Mouse (Mus musculus) embryonic facial prominence, embryonic 12.5 days (tissue): Measurements from ENCODE around the gene Cstf3. TPM values are rescaled to one million over a fixed set of nuclear protein-coding genes. Genes with fewer than 3 reads are reported as not detected.
"Not testable (repeated sequence)": the region's sequence is repeated elsewhere in the genome, so short reads cannot be mapped to it uniquely, and the experiment has no call there.

ENCODE experiments used
- ATAC-seq: fragments of 200-750 bp; cut with Nextera tagmentation; 2 replicates; pipeline ENCODE4 v1.8.0; 2017; ENCODE audit not compliant: insufficient number of reproducible peaks, insufficient read depth, low FRiP score, low TSS enrichment
- H3K27ac ChIP-seq: fragments of 300-500 bp; sonication (generic); 2 replicates; pipeline ENCODE4 v1.5.1; 2016; ENCODE audit warnings: mild to moderate bottlenecking
- H3K27me3 ChIP-seq: fragments of 300-500 bp; sonication (generic); 2 replicates; pipeline ENCODE4 v1.6.1; 2016; ENCODE audit warnings: mild to moderate bottlenecking, moderate library complexity
- H3K36me3 ChIP-seq: fragments of 300-500 bp; sonication (generic); 2 replicates; pipeline ENCODE4 v1.6.1; 2016; ENCODE audit warnings: mild to moderate bottlenecking
- H3K4me1 ChIP-seq: fragments of 300-500 bp; sonication (generic); 2 replicates; pipeline ENCODE4 v1.6.1; 2016
- H3K4me2 ChIP-seq: fragments of 300-500 bp; sonication (generic); replicated peaks from 2 replicates; pipeline ENCODE4 v1.6.1; 2016; ENCODE audit warnings: mild to moderate bottlenecking, moderate library complexity
- H3K4me3 ChIP-seq: fragments of 300-500 bp; sonication (generic); 2 replicates; pipeline ENCODE4 v1.5.1; 2016; ENCODE audit warnings: mild to moderate bottlenecking
- H3K9ac ChIP-seq: fragments of 300-500 bp; sonication (generic); 2 replicates; pipeline ENCODE4 v1.6.1; 2016; ENCODE audit warnings: mild to moderate bottlenecking, moderate library complexity
- H3K9me3 ChIP-seq: fragments of 300-500 bp; sonication (generic); 2 replicates; pipeline ENCODE4 v1.6.1; 2016; ENCODE audit warnings: mild to moderate bottlenecking, moderate library complexity
- WGBS: fragments of 180-500 bp; shearing (Covaris S2); methylation state at CpG from one replicate; pipeline ENCODE4 v1.1.7; 2016; 5-methylcytosine and 5-hydroxymethylcytosine counted together
- polyA plus RNA-seq: library from polyadenylated mRNA; unstranded; fragments of >200 nt; fragmentation: Nextera tagmentation; extraction: Ambion mirVana; gene quantifications from 2 replicates; pipeline ENCODE4 v1.2.1, GENCODE M21; 2016

Gene Cstf3
- polyA plus RNA-seq, result 97.2 and 98.1 TPM in 2 replicates

- H3K9ac ChIP-seq, result peak within 1 kb of the TSS; percentile 86
- H3K4me1 ChIP-seq, result peaks cover 8% of the 10 kb centered on the region
- peak; percentile 98 for ATAC-seq
- H3K27ac ChIP-seq, result peak within 1 kb of the TSS; percentile 84
- no peaks in the 10 kb centered on the region for H3K36me3 ChIP-seq
- WGBS, result under 1% methylated on average over 59 of the region's 59 CpGs
- H3K4me3 ChIP-seq, result peak within 1 kb of the TSS; percentile 88
- H3K27me3 ChIP-seq, result no peaks in the 10 kb centered on the region
- H3K4me2 ChIP-seq, result peak within 1 kb of the TSS; percentile 70
- H3K9me3 ChIP-seq, result no peaks in the 10 kb centered on the region
Observed at GRCm38 (mm10) chr2:104590068-104590828, at the start of gene Cstf3. Gene Cstf3, plus strand, starts transcription at chr2:104590523.

- H3K4me1 ChIP-seq, H3K27me3 ChIP-seq, H3K9me3 ChIP-seq, H3K4me3 ChIP-seq, ATAC-seq, H3K27ac ChIP-seq, H3K9ac ChIP-seq, H3K36me3 ChIP-seq, H3K4me2 ChIP-seq: not testable (repeated sequence)
- 92% methylated on average over 22 of the region's 22 CpGs for WGBS
Observed at GRCm38 (mm10) chr2:104556711-104557110, 33.6 kb upstream of the Cstf3 start.

GRCm38 (mm10) chr2:104557722-104558121, 32.6 kb upstream of the Cstf3 start:
- ATAC-seq, result no peak
- no peak overlapping the region for H3K27ac ChIP-seq
- 92% methylated on average over 9 of the region's 9 CpGs for whole genome bisulfite sequencing

GRCm38 (mm10) chr2:104558326-104558725, 32.0 kb upstream of the Cstf3 start:
- no peak overlapping the region for H3K4me2 ChIP-seq
- H3K27ac ChIP-seq, result no peak overlapping the region
- no peaks in the 10 kb centered on the region for H3K9me3 ChIP-seq
- no peaks in the 10 kb centered on the region for H3K4me1 ChIP-seq
- no peak overlapping the region for H3K9ac ChIP-seq
- 94% methylated on average over 4 of the region's 4 CpGs for WGBS
- H3K27me3 ChIP-seq, result no peaks in the 10 kb centered on the region
- H3K4me3 ChIP-seq, result no peak overlapping the region
- no peak for ATAC-seq
- H3K36me3 ChIP-seq, result no peaks in the 10 kb centered on the region

More at GRCm38 (mm10) chr2:104557722-104558121, 32.6 kb upstream of the Cstf3 start:
- Histone ChIP-seq H3K27me3 (no peaks in the 10 kb centered on the region), H3K4me1 (no peaks in the 10 kb centered on the region), H3K9me3 (no peaks in the 10 kb centered on the region), H3K4me3 (no peak overlapping the region), H3K9ac (no peak overlapping the region), H3K36me3 (no peaks in the 10 kb centered on the region), H3K4me2 (no peak overlapping the region)

- Histone ChIP-seq H3K36me3 (no peaks in the 10 kb centered on the region), H3K4me3 (no peak overlapping the region), H3K27me3 (no peaks in the 10 kb centered on the region), H3K9ac (no peak overlapping the region), H3K9me3 (no peaks in the 10 kb centered on the region), H3K4me1 (no peaks in the 10 kb centered on the region), H3K27ac (no peak overlapping the region), H3K4me2 (no peak overlapping the region)
- WGBS, result 66% methylated on average over 6 of the region's 6 CpGs
- no peak for ATAC-seq
Observed at GRCm38 (mm10) chr2:104558938-104559337, 31.4 kb upstream of the Cstf3 start.

- no peak overlapping the region for H3K9ac ChIP-seq
- H3K4me3 ChIP-seq, result no peak overlapping the region
- H3K4me1 ChIP-seq, result no peaks in the 10 kb centered on the region
- 70% methylated on average over 4 of the region's 4 CpGs for WGBS
- no peaks in the 10 kb centered on the region for H3K9me3 ChIP-seq
- no peak overlapping the region for H3K4me2 ChIP-seq
- no peaks in the 10 kb centered on the region for H3K36me3 ChIP-seq
- no peak overlapping the region for H3K27ac ChIP-seq
- H3K27me3 ChIP-seq, result no peaks in the 10 kb centered on the region
- ATAC-seq, result no peak
Observed at GRCm38 (mm10) chr2:104559591-104560380, 30.5 kb upstream of the Cstf3 start.

GRCm38 (mm10) chr2:104561386-104561785, 28.9 kb upstream of the Cstf3 start:
- no peak for ATAC-seq
- no peak overlapping the region for H3K4me2 ChIP-seq
- no peak overlapping the region for H3K27ac ChIP-seq
- H3K4me1 ChIP-seq, result no peaks in the 10 kb centered on the region
- WGBS, result 85% methylated on average over 6 of the region's 6 CpGs
- no peaks in the 10 kb centered on the region for H3K9me3 ChIP-seq
- H3K9ac ChIP-seq, result no peak overlapping the region
- no peaks in the 10 kb centered on the region for H3K27me3 ChIP-seq
- H3K4me3 ChIP-seq, result no peak overlapping the region
- H3K36me3 ChIP-seq, result no peaks in the 10 kb centered on the region

- H3K27ac ChIP-seq, result no peak overlapping the region
Observed at GRCm38 (mm10) chr2:104561986-104562532, 28.3 kb upstream of the Cstf3 start.

GRCm38 (mm10) chr2:104572066-104572465, 18.3 kb upstream of the Cstf3 start:
- H3K4me2 ChIP-seq, result no peak overlapping the region
- H3K36me3 ChIP-seq, result no peaks in the 10 kb centered on the region
- ATAC-seq, result no peak
- H3K4me3 ChIP-seq, result no peak overlapping the region
- H3K27me3 ChIP-seq, result no peaks in the 10 kb centered on the region
- H3K4me1 ChIP-seq, result no peaks in the 10 kb centered on the region
- H3K27ac ChIP-seq, result no peak overlapping the region
- WGBS, result 75% methylated on average over 6 of the region's 6 CpGs
- H3K9me3 ChIP-seq, result no peaks in the 10 kb centered on the region
- H3K9ac ChIP-seq, result no peak overlapping the region

More at GRCm38 (mm10) chr2:104561986-104562532, 28.3 kb upstream of the Cstf3 start:
- 83% methylated on average over 4 of the region's 4 CpGs for WGBS
- Histone ChIP-seq H3K9ac (no peak overlapping the region), H3K4me3 (no peak overlapping the region), H3K4me1 (no peaks in the 10 kb centered on the region), H3K9me3 (no peaks in the 10 kb centered on the region), H3K4me2 (no peak overlapping the region), H3K36me3 (no peaks in the 10 kb centered on the region), H3K27me3 (no peaks in the 10 kb centered on the region)
- no peak for ATAC-seq

- WGBS, result 70% methylated on average over 5 of the region's 5 CpGs
Observed at GRCm38 (mm10) chr2:104576216-104576615, 14.1 kb upstream of the Cstf3 start.

GRCm38 (mm10) chr2:104578021-104578420, 12.3 kb upstream of the Cstf3 start:
- Histone ChIP-seq H3K4me1 (no peaks in the 10 kb centered on the region), H3K4me3 (no peak overlapping the region), H3K27ac (no peak overlapping the region), H3K4me2 (no peak overlapping the region), H3K9me3 (no peaks in the 10 kb centered on the region), H3K27me3 (no peaks in the 10 kb centered on the region), H3K9ac (no peak overlapping the region), H3K36me3 (no peaks in the 10 kb centered on the region)
- WGBS, result 67% methylated on average over 5 of the region's 5 CpGs
- no peak for ATAC-seq

More at GRCm38 (mm10) chr2:104576216-104576615, 14.1 kb upstream of the Cstf3 start:
- no peak overlapping the region for H3K9ac ChIP-seq
- H3K36me3 ChIP-seq, result no peaks in the 10 kb centered on the region
- no peaks in the 10 kb centered on the region for H3K9me3 ChIP-seq
- H3K4me2 ChIP-seq, result no peak overlapping the region
- H3K27me3 ChIP-seq, result no peaks in the 10 kb centered on the region
- no peak overlapping the region for H3K27ac ChIP-seq
- H3K4me1 ChIP-seq, result no peaks in the 10 kb centered on the region
- H3K4me3 ChIP-seq, result no peak overlapping the region
- ATAC-seq, result no peak
